Mouse (Mus musculus) lung, embryonic 16.5 days (tissue): ENCODE results near the gene Tln2. TPM values are rescaled to one million over a fixed set of nuclear protein-coding genes. Genes with fewer than 3 reads are reported as not detected.

Experiments
- ATAC-seq: fragments of 200-750 bp; cut with Nextera tagmentation; 2 replicates; pipeline ENCODE4 v1.8.0; 2017; ENCODE audit warnings: low read depth, mild to moderate bottlenecking, moderate library complexity
- H3K27ac ChIP-seq: fragments of 300-500 bp; sonication (generic); 2 replicates; pipeline ENCODE4 v1.5.1; 2014; ENCODE audit warnings: mild to moderate bottlenecking, control low read depth, low read length
- H3K27me3 ChIP-seq: fragments of 300-500 bp; sonication (generic); 2 replicates; pipeline ENCODE4 v1.6.1; 2014; ENCODE audit warnings: low read depth, low read length, mixed read lengths; ENCODE audit not compliant: control insufficient read depth, insufficient read depth
- H3K36me3 ChIP-seq: fragments of 300-500 bp; sonication (generic); 2 replicates; pipeline ENCODE4 v1.6.1; 2014; ENCODE audit warnings: low read length; ENCODE audit not compliant: control insufficient read depth, insufficient read depth
- H3K4me1 ChIP-seq: fragments of 300-500 bp; sonication (generic); replicated peaks from 2 replicates; pipeline ENCODE4 v1.6.1; 2014; ENCODE audit warnings: low read length, mixed read lengths; ENCODE audit not compliant: control insufficient read depth, insufficient read depth
- H3K4me2 ChIP-seq: fragments of 300-500 bp; sonication (generic); 2 replicates; pipeline ENCODE4 v1.6.1; 2014; ENCODE audit warnings: low read depth, low read length, control low read depth
- H3K4me3 ChIP-seq: fragments of 300-500 bp; sonication (generic); 2 replicates; pipeline ENCODE4 v1.5.1; 2014; ENCODE audit warnings: mild to moderate bottlenecking, low read length, control low read depth
- H3K9ac ChIP-seq: fragments of 300-500 bp; sonication (generic); 2 replicates; pipeline ENCODE4 v1.6.1; 2014; ENCODE audit warnings: low read length, control low read depth
- H3K9me3 ChIP-seq: fragments of 300-500 bp; sonication (generic); 2 replicates; pipeline ENCODE4 v1.6.1; 2016; ENCODE audit warnings: low read length; ENCODE audit not compliant: control insufficient read depth
- WGBS: fragments of 180-500 bp; shearing (Covaris S2); extraction: QIAGEN DNeasy Blood & Tissue Kit; methylation state at CpG from one replicate; pipeline ENCODE4 v1.1.7; 2014; 5-methylcytosine and 5-hydroxymethylcytosine counted together
- polyA plus RNA-seq: library from polyadenylated mRNA; unstranded; fragments of >200 nt; fragmentation: Nextera tagmentation; extraction: Ambion mirVana; gene quantifications from 2 replicates; pipeline ENCODE4 v1.2.1, GENCODE M21; 2015

The Tln2 gene
- polyA plus RNA-seq, 1 experiment from 2014 or later, result 9.9 TPM

DNA sequence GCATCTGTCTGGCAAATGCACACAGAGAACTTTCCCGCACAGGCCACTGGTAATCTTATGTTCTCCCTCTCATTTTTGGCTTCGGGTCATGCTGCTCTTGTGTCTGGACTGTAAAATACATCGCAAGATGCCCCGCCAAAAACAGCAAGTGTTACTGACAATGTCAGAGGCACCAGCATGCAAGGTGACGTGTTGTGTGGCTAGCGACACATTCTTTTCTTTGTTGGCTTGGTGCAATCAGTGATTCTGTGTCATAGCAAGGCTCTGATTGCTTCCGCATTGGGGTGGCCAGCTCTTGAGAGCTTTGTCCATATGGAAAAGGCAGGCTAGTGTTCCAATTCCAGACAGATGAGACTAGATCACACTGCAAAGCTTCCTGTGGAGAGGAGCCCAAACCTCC, 288.8 kb downstream of the Tln2 start:
- peak; percentile 47 for ATAC-seq
- WGBS, result 48% methylated on average over 7 of the region's 7 CpGs
- H3K4me2 ChIP-seq, result no peak overlapping the region

DNA sequence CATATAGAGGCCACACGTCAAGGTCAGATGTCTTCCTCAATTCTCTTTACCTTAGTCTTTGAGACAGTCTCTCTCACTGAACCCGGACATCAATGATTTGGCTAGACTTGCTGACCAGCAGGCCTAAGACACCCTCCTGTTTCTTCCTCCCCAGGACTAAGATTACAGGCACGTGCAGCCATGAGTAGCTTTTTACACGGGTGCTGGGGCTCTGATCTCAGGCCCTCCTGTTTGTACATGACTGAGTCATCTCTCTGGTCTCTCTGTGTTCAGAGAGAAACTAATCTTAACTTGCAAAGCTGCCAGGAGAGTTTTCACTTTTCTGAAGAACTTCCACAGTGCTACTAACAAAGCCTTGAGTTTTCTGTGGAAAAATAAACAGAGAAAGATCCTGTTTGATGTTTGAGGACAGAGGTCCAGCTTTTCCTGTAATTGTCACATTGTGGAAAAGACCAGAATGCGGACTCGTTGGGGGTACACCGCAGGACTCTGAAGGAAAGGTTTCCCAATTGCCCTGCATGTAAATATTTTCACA, 289.4 kb downstream of the Tln2 start:
- Histone ChIP-seq H3K4me2 (no peak overlapping the region), H3K36me3 (no peaks in the 10 kb centered on the region), H3K9me3 (no peaks in the 10 kb centered on the region), H3K27me3 (no peaks in the 10 kb centered on the region; the same call in 1 of the 2 replicates), H3K4me3 (no peak overlapping the region), H3K9ac (no peak overlapping the region), H3K4me1 (peaks cover 38% of the 10 kb centered on the region), H3K27ac (peak overlapping the region; percentile 66)
- WGBS, result 43% methylated on average over 7 of the region's 7 CpGs
- peak; percentile 29; the same call in 1 of the 2 replicates for ATAC-seq

More for the DNA sequence above, 288.8 kb downstream of the Tln2 start:
- Histone ChIP-seq H3K36me3 (no peaks in the 10 kb centered on the region), H3K4me1 (peaks cover 32% of the 10 kb centered on the region), H3K9ac (no peak overlapping the region), H3K27me3 (no peaks in the 10 kb centered on the region; the same call in 1 of the 2 replicates), H3K27ac (peak overlapping the region; percentile 55), H3K9me3 (no peaks in the 10 kb centered on the region), H3K4me3 (no peak overlapping the region)

DNA sequence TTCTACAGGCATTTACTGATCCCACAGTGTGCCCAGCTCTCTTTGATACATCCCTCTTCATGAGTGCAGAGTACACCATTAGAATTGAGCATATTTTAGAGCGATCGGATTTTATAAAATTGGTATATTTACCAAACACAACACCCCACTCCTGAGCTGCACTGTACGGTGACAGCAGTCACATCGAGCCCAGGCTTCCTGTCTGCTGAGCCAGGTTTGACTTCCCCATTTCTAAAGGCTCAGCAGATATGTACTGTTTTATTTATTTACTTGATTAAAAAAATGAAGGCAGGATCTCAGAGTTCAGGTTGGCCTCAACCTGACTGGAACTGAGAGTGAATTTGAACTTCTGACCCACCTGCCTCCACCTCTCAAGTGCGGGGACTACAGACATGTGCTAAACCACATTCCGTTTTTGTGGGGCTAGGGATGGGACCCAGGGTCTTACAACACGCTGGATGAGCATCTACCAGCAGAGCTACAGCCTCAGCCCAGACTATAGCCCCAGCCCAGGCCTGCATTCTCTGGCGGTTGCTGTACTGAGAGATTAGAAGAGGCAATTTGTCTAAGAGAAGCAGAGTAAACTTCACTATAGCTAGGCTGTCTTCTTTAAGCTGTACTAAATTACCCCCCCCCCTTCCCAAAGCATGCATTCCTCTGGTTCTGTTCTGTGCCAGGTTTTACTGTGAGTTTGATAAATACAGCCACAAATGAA, 292.1 kb downstream of the Tln2 start:
- Histone ChIP-seq H3K27ac (no peak overlapping the region), H3K36me3 (no peaks in the 10 kb centered on the region), H3K27me3 (no peaks in the 10 kb centered on the region; the same call in 1 of the 2 replicates), H3K4me2 (no peak overlapping the region), H3K9ac (no peak overlapping the region), H3K4me3 (no peak overlapping the region), H3K9me3 (no peaks in the 10 kb centered on the region), H3K4me1 (peaks cover 50% of the 10 kb centered on the region)
- ATAC-seq, result no peak
- WGBS, result 72% methylated on average over 8 of the region's 8 CpGs

DNA sequence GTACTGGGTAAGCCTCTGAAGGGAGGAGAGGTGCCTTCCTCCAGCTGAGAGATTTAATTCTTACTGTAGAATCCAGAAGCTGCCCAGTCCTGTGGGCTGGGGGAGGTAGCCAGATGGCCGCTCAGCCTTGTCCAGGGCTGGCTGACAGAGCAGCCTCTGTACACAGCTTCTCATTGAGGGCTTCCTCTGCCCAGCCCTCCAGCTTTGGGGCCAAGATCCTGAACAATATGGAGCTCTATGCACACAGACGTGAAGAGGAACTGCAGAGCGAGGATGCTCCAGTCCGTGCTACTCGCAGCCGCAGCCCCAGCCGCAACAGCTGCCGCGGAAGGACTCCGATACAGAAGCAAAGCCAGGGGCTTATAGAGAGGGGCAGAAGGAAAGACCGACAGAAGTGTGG, 294.0 kb downstream of the Tln2 start:
- no peak overlapping the region for H3K4me3 ChIP-seq
- peak overlapping the region; percentile 31; the same call in 1 of the 2 replicates for H3K4me2 ChIP-seq
- whole genome bisulfite sequencing, result 43% methylated on average over 11 of the region's 11 CpGs
- no peaks in the 10 kb centered on the region for H3K36me3 ChIP-seq
- peak overlapping the region; percentile 43 for H3K27ac ChIP-seq
- peaks cover 56% of the 10 kb centered on the region for H3K4me1 ChIP-seq
- no peaks in the 10 kb centered on the region; the same call in 1 of the 2 replicates for H3K27me3 ChIP-seq
- no peaks in the 10 kb centered on the region for H3K9me3 ChIP-seq
- no peak overlapping the region for H3K9ac ChIP-seq
- no peak for ATAC-seq

DNA sequence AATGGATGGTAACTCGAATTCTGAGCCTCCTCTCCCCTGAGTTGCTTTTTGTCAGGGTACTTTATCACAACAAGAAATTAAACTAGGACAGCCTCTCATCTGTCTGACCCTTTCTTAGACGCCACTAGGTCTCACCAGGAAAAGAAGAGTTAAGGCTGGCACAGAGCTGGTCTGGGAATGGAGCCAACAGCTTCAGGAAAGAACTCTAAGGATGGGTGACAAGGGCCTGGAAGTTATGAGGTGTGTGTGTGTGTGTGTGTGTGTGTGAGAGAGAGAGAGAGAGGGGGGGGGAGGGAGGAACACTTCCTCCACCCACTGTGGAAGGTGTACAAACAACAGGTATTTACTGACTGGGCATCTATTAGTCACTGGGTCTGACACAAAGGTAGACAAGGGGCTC, 294.6 kb downstream of the Tln2 start:
- Histone ChIP-seq H3K4me3 (no peak overlapping the region), H3K27ac (peak overlapping the region; percentile 43), H3K27me3 (no peaks in the 10 kb centered on the region; the same call in 1 of the 2 replicates), H3K4me1 (peaks cover 55% of the 10 kb centered on the region), H3K36me3 (no peaks in the 10 kb centered on the region), H3K9me3 (no peaks in the 10 kb centered on the region), H3K4me2 (no peak overlapping the region), H3K9ac (no peak overlapping the region)
- peak; percentile 56 for ATAC-seq
- 16% methylated on average over 2 of the region's 2 CpGs for WGBS

DNA sequence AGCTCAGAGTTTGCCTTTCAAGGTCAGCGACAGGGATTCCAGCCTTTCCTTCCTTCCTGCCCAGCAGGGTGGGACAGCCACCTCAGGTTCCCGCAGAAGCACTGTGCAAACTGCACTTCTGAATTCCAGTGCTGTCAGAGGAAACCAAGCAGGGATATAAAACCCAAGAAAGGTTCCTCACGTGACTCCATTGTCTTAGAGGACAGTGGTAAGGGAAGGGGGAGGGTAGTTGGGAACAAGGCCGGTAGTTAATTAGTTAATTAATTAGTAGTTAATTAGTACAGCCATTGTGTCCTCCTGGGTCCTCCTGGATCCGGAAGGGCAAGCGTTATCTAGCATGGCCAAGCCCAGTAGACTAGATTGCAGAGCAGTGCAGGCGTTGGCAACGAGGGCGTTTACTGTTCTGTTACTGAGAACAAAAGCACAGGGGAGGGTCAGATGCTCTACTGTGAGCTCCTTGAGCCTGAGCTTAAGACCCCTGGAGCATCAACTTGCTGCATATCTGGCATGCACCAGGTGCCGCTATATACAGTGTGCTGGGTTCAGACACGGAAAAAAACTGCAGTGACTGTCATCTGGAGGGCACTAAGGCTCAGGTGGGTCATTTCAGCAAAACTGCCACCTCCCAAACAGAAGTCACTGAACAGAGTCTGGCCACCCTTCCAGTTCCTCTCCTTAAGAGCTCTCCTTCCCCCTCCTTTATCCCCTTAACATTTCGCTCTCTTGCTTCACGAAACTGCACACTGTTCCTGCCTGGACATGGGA, 298.5 kb downstream of the Tln2 start:
- no peak overlapping the region for H3K9ac ChIP-seq
- no peaks in the 10 kb centered on the region for H3K36me3 ChIP-seq
- peak; percentile 65 for ATAC-seq
- WGBS, result 32% methylated on average over 13 of the region's 13 CpGs
- peak overlapping the region; percentile 27 for H3K4me2 ChIP-seq
- H3K9me3 ChIP-seq, result no peaks in the 10 kb centered on the region
- H3K4me3 ChIP-seq, result no peak overlapping the region
- no peaks in the 10 kb centered on the region; the same call in 1 of the 2 replicates for H3K27me3 ChIP-seq
- peaks cover 41% of the 10 kb centered on the region for H3K4me1 ChIP-seq
- H3K27ac ChIP-seq, result peak overlapping the region; percentile 69

DNA sequence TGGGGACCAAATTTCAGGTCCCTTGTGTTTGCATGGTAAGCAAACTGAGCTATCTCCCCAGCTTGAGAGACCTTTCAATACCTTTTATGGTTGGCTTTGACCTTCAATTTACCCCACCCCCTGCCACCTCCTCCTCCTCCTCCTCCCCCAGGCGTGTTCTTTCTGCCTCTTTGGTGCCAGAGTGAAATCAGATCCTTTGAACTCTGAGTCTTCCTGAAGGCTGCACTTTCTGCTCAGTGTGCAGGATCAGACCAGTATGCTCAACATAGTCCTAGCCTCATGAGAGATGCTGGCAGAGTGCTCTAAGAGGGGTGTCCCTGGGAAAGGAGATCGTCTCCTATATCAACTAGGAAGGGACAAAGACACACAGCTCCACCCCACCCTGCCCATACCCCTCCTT, 309.4 kb downstream of the Tln2 start:
- H3K27ac ChIP-seq, result no peak overlapping the region
- no peak overlapping the region for H3K4me3 ChIP-seq
- H3K4me1 ChIP-seq, result peaks cover 9% of the 10 kb centered on the region
- no peak overlapping the region for H3K4me2 ChIP-seq
- 57% methylated on average over 2 of the region's 2 CpGs for WGBS
- H3K36me3 ChIP-seq, result 0 out of 2 replicates have a peak, but pooled peaks cover 1% of the 10 kb centered on the region
- no peak for ATAC-seq
- H3K9me3 ChIP-seq, result no peaks in the 10 kb centered on the region
- H3K27me3 ChIP-seq, result no peaks in the 10 kb centered on the region
- H3K9ac ChIP-seq, result no peak overlapping the region

DNA sequence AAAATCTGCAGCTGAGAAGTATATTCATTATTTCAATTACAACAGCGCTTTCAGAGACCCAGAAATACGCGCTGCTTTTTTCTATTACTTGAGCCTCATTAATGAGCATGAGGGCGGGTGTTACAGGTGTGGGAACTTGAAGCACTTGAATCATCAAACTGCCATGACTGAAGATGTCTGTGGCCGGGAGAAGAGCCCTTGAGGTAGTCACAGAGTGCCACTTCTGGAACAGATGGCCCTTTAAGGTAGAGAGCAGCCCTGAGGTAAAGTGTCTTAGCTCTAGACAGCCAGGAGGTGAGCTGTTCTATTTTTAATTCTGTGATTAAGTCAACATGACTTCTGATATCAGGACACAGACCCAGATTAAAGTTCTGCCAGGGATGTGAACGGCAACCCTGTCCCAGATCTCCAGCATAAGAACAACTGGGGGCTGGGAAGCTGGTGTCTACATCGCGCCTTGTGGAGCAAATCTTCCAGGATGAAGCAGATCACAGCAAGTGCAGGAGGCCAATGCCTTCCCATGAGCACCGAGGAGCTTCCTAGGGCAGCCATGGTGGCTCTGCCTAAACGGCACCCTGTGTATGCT, 312.0 kb downstream of the Tln2 start:
- ATAC-seq, result peak; percentile 91

DNA sequence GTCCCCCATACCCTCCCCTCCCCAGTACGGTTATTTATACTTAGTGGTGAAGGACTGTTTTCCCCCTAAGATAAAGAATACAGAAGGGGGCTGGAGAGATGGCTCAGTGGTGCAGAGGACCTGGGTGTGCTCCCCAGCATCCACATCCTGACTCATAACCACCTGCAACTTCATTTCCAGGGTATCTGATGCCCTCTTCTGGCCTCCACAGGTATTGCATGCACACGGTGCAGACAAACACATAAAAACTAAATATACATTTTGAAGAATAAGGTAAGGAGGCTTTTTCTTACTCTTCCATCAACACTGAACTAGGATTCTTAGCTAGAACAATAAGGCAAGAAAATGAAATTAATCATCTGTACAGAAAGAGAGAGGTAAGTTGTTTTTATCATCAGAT, 314.2 kb downstream of the Tln2 start:
- Histone ChIP-seq H3K9ac (no peak overlapping the region), H3K9me3 (no peaks in the 10 kb centered on the region), H3K4me1 (peaks cover 6% of the 10 kb centered on the region; the same call in 1 of the 2 replicates), H3K4me2 (no peak overlapping the region), H3K27me3 (no peaks in the 10 kb centered on the region), H3K36me3 (0 out of 2 replicates have a peak, but pooled peaks cover 2% of the 10 kb centered on the region), H3K27ac (no peak overlapping the region), H3K4me3 (no peak overlapping the region)
- no peak for ATAC-seq
- 98% methylated on average over 2 of the region's 2 CpGs for WGBS

More for the DNA sequence above, 312.0 kb downstream of the Tln2 start:
- Histone ChIP-seq H3K4me3 (no peak overlapping the region), H3K4me1 (peaks cover 9% of the 10 kb centered on the region), H3K9me3 (no peaks in the 10 kb centered on the region), H3K27me3 (no peaks in the 10 kb centered on the region), H3K27ac (no peak overlapping the region), H3K9ac (no peak overlapping the region), H3K36me3 (0 out of 2 replicates have a peak, but pooled peaks cover 2% of the 10 kb centered on the region), H3K4me2 (no peak overlapping the region)
- WGBS, result 55% methylated on average over 10 of the region's 10 CpGs
